Mouse (Mus musculus): Measurements from ENCODE around the gene Slc22a4. TPM values are rescaled to one million over a fixed set of nuclear protein-coding genes. Genes with fewer than 3 reads are reported as not detected.

The Slc22a4 gene
- polyA plus RNA-seq, 1 experiment from 2014 or later = 13.4 TPM

DNA sequence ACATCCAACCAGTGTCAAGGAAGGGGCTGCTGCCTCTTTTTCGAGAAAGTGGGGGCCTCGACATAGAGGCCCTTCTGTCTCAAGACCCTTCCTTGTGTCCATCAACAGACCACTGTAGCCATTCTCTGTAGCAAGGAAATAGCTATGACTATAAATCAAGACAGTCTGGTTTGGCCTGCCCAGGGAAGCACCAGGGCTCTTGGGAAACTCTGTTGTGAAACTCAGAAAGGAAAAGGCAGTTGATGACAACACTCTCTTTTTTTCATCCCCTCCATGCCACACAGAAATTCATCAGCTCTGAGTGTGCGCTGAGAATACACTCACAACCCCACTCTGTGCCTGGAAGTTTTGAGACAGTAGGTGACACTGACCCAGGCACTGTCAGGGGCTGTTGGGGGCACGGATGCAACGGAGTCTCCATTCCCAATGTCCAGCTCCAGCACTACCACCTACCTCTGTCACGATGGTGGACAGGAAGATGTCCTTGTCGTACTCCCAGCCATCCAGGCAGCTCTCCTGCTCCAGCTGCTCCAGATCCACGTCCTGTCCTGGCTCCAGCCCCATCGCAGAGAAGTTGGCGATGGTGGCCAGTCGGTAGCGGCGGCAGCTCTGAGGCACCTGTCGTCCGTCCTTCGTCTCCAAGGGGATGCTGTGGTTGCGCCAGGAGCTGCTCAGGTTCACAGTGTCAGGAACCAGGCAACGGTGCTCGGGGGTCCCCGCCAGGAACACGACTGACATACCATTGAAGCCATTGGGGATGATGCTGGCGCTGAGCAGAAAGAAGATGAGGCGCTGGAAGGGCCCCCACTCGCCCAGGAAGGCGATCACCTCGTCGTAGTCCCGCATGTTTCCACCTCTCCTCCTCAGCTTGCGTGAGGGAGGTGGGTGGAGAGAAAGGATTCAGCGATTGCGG, 503 bp downstream of the Slc22a4 start:
- H3K4me1 ChIP-seq (ENCODE audit: insufficient read depth) = peaks cover 37% of the 10 kb centered on the region
- TF ChIP-seq EP300 (IDR thresholded peaks at IDR 0.05; ENCODE audit: low read depth) (no peak), CTCF (IDR thresholded peaks at IDR 0.05; ENCODE audit: low read depth) (no peak)
- no peak for DNase-seq
- H3K4me2 ChIP-seq (ENCODE audit: low read depth, low read length) = peak overlapping the region; percentile 81
- H3K36me3 ChIP-seq (replicated peaks; ENCODE audit: insufficient read depth, low read length) = peaks cover 11% of the 10 kb centered on the region; the same call in 1 of the 2 replicates
- 16% methylated on average over 28 of the region's 31 CpGs for WGBS (ENCODE audit: insufficient replicate concordance)
- no peaks in the 10 kb centered on the region for H3K27me3 ChIP-seq (ENCODE audit: insufficient read depth, low read length)
- peak overlapping the region; percentile 58 for H3K4me3 ChIP-seq (ENCODE audit: low read depth, low read length)
- H3K9me3 ChIP-seq (ENCODE audit: low read length) = no peaks in the 10 kb centered on the region
- peak overlapping the region; percentile 91 for H3K27ac ChIP-seq (ENCODE audit: low read depth)
- ATAC-seq = no peak
- H3K9ac ChIP-seq (replicated peaks) = peak overlapping the region; percentile 81

DNA sequence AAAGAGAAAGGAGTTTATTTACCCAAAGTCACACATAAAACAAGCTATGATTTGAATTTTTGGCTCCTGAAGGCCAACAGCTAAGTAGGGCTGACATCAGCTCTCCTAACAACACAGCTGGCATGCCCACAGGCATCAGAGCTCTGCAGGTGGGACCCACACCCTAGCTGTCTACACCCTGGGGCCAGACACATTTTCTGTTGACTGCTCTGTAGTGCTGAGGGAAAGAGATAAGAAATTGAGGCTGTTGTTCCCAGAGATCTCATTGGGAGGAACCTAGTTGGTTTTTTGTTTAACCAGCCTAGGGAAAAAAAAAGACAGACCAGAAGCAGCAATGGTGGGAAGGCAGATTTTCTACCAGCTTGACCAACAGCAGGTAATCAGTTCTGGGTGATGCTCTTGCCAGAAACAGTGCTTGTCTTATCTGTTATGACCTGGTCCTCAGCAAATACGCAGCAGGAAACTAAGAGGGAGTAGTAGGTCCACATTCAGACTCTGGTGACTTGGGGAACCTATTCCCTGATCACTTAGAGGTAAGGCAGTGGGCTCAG, 1.3 kb downstream of the Slc22a4 start:
- 54% methylated on average over 1 of the region's 1 CpGs for WGBS (ENCODE audit: insufficient replicate concordance)
- H3K4me1 ChIP-seq (ENCODE audit: insufficient read depth) = peaks cover 37% of the 10 kb centered on the region
- H3K36me3 ChIP-seq (replicated peaks; ENCODE audit: insufficient read depth, low read length) = peaks cover 16% of the 10 kb centered on the region; the same call in 1 of the 2 replicates
- H3K4me2 ChIP-seq (ENCODE audit: low read depth, low read length) = peak overlapping the region; percentile 81
- H3K27ac ChIP-seq (ENCODE audit: low read depth) = peak overlapping the region; percentile 91
- no peaks in the 10 kb centered on the region for H3K9me3 ChIP-seq (ENCODE audit: low read length)
- DNase-seq (peak; percentile 66), ATAC-seq (peak; percentile 85)
- H3K4me3 ChIP-seq (ENCODE audit: low read depth, low read length) = peak overlapping the region; percentile 58
- peak overlapping the region; percentile 81 for H3K9ac ChIP-seq (replicated peaks)
- TF ChIP-seq EP300 (IDR thresholded peaks at IDR 0.05; ENCODE audit: low read depth) (peak; percentile 96), CTCF (IDR thresholded peaks at IDR 0.05; ENCODE audit: low read depth) (no peak)
- no peaks in the 10 kb centered on the region for H3K27me3 ChIP-seq (ENCODE audit: insufficient read depth, low read length)

DNA sequence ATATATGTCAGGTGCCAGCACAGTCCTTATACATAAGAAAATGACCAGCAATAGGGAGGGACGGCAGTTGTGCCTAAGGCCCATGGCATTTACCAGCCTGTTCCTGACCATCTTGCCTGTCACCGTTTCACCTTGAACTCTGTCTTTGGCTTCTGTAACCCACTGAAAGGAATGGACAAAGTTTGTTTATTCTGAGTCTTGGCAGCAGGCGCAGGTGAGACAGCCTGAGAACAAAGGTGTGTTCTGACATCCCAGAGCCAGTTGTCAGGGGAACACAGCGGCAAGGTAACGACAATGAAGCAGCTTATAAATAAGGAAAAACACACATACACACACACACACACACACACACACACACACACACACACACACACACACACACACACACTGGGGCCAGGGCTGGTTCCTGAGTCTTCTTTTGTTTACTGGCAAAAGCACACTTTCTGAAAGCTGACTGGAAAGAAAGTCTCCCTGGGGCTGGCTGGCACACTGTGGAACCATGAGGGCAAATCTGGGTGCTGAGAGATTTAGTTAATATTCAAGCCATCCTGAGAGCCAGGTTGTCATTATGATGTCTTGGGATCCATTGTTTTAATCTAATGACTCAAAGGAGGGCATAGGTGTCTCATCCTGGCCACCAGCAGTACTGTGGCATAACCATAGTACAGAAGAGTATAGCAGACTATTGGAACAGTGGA, 6.3 kb downstream of the Slc22a4 start:
- Histone ChIP-seq H3K4me3 (ENCODE audit: low read depth, low read length) (no peak overlapping the region), H3K9ac (replicated peaks) (no peak overlapping the region), H3K9me3 (ENCODE audit: low read length) (no peaks in the 10 kb centered on the region), H3K27me3 (ENCODE audit: insufficient read depth, low read length) (no peaks in the 10 kb centered on the region), H3K4me1 (ENCODE audit: insufficient read depth) (peaks cover 20% of the 10 kb centered on the region), H3K36me3 (replicated peaks; ENCODE audit: insufficient read depth, low read length) (peaks cover 20% of the 10 kb centered on the region; the same call in 1 of the 2 replicates), H3K4me2 (ENCODE audit: low read depth, low read length) (no peak overlapping the region), H3K27ac (ENCODE audit: low read depth) (no peak overlapping the region)
- DNase-seq (no peak), ATAC-seq (no peak)
- 75% methylated on average over 5 of the region's 5 CpGs for WGBS (ENCODE audit: insufficient replicate concordance)
- TF ChIP-seq EP300 (IDR thresholded peaks at IDR 0.05; ENCODE audit: low read depth) = no peak
- TF ChIP-seq CTCF (IDR thresholded peaks at IDR 0.05; ENCODE audit: low read depth) = no peak

DNA sequence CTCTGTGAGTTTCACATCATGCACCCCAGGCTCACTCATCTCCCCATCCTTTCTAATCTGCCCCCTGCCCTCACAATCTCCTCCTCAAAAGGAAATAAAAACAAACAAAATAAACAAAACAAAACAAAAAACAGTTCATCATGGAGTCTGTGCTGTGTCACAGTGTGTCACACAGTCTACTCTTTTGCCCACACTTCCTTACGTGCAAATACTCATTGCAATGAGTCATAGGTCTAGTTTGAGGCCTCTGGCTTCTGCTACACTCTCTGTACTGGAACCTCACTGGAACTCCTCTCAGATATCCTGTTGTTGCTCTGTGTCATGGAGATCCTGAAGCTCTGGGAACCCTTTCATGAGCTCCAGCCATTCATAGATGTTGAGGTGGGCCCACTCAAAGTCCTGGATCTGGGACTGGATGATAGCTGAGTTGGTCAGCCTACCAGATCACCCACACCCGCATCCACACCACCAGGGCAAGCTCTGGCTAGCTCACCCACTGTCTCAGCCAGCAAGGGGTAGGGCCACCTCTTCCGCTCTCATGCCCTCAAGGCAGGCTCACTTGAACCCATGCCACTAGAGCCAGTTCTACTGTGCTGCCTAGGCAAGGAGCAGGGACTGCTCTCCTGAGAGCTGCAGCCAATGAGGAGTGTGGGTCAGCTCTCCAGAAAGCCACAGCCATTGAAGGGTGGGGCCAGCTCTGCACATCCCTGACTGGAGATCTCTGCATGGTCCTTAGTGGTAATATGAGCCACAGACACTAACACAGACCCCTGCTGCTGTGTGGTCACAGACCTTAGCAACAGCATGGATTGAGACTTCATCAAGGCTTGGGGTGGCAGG, 8.8 kb downstream of the Slc22a4 start:
- H3K36me3 ChIP-seq (replicated peaks; ENCODE audit: insufficient read depth, low read length) = peaks cover 18% of the 10 kb centered on the region; the same call in 1 of the 2 replicates
- peaks cover 16% of the 10 kb centered on the region for H3K4me1 ChIP-seq (ENCODE audit: insufficient read depth)
- 80% methylated on average over 3 of the region's 3 CpGs for WGBS (ENCODE audit: insufficient replicate concordance)
- no peak overlapping the region for H3K4me2 ChIP-seq (ENCODE audit: low read depth, low read length)
- H3K27ac ChIP-seq (ENCODE audit: low read depth) = no peak overlapping the region
- TF ChIP-seq EP300 (IDR thresholded peaks at IDR 0.05; ENCODE audit: low read depth) (no peak), CTCF (IDR thresholded peaks at IDR 0.05; ENCODE audit: low read depth) (no peak)
- H3K27me3 ChIP-seq (ENCODE audit: insufficient read depth, low read length) = no peaks in the 10 kb centered on the region; the same call in 1 of the 2 replicates
- ATAC-seq (no peak), DNase-seq (no peak)
- no peak overlapping the region for H3K4me3 ChIP-seq (ENCODE audit: low read depth, low read length)
- H3K9ac ChIP-seq (replicated peaks) = no peak overlapping the region
- H3K9me3 ChIP-seq (ENCODE audit: low read length) = no peaks in the 10 kb centered on the region

DNA sequence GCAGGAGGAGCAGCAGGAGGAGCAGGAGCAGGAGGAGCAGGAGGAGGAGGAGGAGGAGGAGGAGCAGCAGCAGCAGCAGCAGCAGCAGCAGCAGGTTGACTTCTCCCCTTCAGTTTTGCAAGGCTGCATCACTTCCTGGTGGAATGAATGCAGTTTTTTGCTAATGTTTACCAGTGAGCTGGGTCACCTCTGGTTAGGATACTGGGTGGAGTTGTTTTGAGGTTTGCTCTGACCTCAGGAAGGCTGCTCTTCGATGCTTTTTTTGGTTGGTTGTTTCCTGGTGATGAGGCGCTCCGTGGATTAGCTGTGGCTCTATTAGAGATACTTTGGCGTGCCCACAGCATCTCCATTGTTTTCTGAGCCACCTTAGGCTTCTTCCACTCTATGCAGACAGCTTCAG, 10.3 kb downstream of the Slc22a4 start:
- ATAC-seq (no peak), DNase-seq (no peak)
- Histone ChIP-seq H3K27ac (ENCODE audit: low read depth) (no peak overlapping the region), H3K4me2 (ENCODE audit: low read depth, low read length) (no peak overlapping the region), H3K4me3 (ENCODE audit: low read depth, low read length) (no peak overlapping the region), H3K9ac (replicated peaks) (no peak overlapping the region), H3K9me3 (ENCODE audit: low read length) (no peaks in the 10 kb centered on the region), H3K4me1 (ENCODE audit: insufficient read depth) (peaks cover 7% of the 10 kb centered on the region), H3K27me3 (ENCODE audit: insufficient read depth, low read length) (no peaks in the 10 kb centered on the region; the same call in 1 of the 2 replicates), H3K36me3 (replicated peaks; ENCODE audit: insufficient read depth, low read length) (peaks cover 16% of the 10 kb centered on the region; the same call in 1 of the 2 replicates)
- no peak for TF ChIP-seq CTCF (IDR thresholded peaks at IDR 0.05; ENCODE audit: low read depth)
- no peak for TF ChIP-seq EP300 (IDR thresholded peaks at IDR 0.05; ENCODE audit: low read depth)
- WGBS (ENCODE audit: insufficient replicate concordance) = 70% methylated on average over 4 of the region's 4 CpGs

Data from liver, postnatal 0 days (tissue).